Mouse (Mus musculus) heart, postnatal 4 days (tissue): ENCODE data around the gene Gm2244. TPM values are rescaled to one million over a fixed set of nuclear protein-coding genes. Genes with fewer than 3 reads are reported as not detected.
A peak's percentile ranks its signal among the peaks of the same experiment; 100 is the strongest.
"Not testable (repeated sequence)": the region's sequence is repeated elsewhere in the genome, so short reads cannot be mapped to it uniquely, and the experiment has no call there.

Experiments used
- DNase-seq: peaks from one replicate; pipeline ENCODE4 v3.0.0; 2021
- total RNA-seq, 2 experiments: library from RNA; stranded (reverse); gene quantifications; 2 replicates each; pipeline ENCODE4 v1.2.3; 2021

Gm2244 gene
- total RNA-seq = under 1 TPM; 0.19 to 0.23 TPM

GRCm38 (mm10) chr14:19549863-19550262 is at the start of gene Gm2244:
Gm2244 (minus strand) TSS chr14:19549963.
- DNase-seq = not testable (repeated sequence)

GRCm38 (mm10) chr14:19584804-19585667 is 35.3 kb upstream of the Gm2244 start, which contains the start of gene Gm2237:
Gm2237 (minus strand) TSS chr14:19585135.
- peak; percentile 54 for DNase-seq

Other genes starting within 250 kb of the Gm2244 start
- not detected for gene Gm21738, start 131.0 kb downstream of the Gm2244 start, total RNA-seq
- gene Gm2237, start 35.2 kb upstream of the Gm2244 start, total RNA-seq = 1 to 10 TPM; 3.2 to 6.4 TPM
- gene Gm5458, start 52.6 kb upstream of the Gm2244 start, total RNA-seq = not detected
- gene Nid2, start 201.3 kb upstream of the Gm2244 start, total RNA-seq = 100 to 1,000 TPM; 118 to 125 TPM